Mouse (Mus musculus) T-helper 1 cell (primary cell): ENCODE data around the gene Armh3.

Experiments used
- in situ Hi-C: fragments of 300-600 bp; cut with MboI, MseI; formaldehyde crosslinking; loops from one replicate; pipeline ENCODE4 v1.15.1; 2025; ENCODE audit warnings: high pct_unique_total_duplicates

Armh3 gene

DNA sequence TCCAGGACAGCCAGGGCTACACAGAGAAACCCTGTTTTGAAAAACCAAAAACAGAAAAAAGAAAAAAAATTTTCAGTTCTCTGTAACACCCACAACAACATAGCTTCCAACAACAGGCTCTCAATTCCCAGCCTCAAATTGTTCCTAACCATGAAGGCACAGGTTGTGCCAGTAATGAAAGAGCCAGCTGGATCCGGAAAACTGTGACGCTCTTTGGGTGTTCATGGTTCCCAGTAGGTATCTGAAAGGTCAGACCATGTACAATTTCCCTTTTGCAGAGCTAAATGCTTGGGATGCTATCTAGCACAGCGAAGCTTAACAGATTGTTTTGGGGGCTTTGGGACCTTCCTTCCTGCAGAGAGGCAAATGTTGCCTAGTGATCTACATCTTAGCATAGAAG is 82.3 kb downstream of the Armh3 start:
- in situ Hi-C loops, result no loop called here

DNA sequence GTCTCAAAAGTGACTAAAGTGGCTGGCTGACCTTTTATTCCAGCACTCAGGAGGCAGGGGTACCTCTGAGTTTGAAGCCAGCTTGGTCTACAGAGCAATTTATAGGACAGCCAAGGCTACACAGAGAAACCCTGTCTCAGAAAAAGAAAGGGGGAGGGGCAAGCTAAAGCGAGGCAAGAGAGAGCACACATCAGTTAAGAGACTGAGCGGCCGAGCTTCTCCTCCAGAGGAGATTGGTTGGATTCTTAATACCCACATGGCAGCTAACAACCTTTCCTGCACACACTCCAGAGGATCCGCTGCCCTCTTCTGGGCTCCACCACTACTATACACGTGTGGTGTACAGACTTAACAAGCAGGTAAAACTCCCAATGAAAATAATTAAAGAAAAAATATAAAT is 85.3 kb downstream of the Armh3 start:
- in situ Hi-C loops, result loop anchor here (5.0 kb wide), 2 partner anchors 46 to 64 kb away; no protein-coding TSS in a partner anchor

DNA sequence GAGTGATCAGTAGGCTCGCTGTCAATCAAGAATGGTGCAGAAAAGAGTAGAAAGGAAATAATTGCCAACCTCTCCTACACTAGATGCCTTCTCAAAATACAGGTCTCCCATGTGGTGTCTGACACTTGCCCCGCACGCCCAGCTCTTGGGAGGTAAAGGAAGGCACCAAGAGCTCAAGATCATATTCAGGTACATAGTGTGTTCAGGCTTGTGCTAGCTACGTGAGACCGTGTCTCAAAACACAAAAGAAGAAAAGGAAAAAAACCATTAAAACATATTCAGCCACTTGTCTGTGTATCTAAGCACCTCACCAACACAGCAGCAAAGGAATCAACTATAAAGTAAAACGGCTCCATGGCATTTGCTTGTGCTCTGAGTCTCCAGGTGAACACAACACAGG is 85.9 kb downstream of the Armh3 start:
- in situ Hi-C loops, result loop anchor here (5.0 kb wide), 2 partner anchors 45 to 65 kb away; no protein-coding TSS in a partner anchor

DNA sequence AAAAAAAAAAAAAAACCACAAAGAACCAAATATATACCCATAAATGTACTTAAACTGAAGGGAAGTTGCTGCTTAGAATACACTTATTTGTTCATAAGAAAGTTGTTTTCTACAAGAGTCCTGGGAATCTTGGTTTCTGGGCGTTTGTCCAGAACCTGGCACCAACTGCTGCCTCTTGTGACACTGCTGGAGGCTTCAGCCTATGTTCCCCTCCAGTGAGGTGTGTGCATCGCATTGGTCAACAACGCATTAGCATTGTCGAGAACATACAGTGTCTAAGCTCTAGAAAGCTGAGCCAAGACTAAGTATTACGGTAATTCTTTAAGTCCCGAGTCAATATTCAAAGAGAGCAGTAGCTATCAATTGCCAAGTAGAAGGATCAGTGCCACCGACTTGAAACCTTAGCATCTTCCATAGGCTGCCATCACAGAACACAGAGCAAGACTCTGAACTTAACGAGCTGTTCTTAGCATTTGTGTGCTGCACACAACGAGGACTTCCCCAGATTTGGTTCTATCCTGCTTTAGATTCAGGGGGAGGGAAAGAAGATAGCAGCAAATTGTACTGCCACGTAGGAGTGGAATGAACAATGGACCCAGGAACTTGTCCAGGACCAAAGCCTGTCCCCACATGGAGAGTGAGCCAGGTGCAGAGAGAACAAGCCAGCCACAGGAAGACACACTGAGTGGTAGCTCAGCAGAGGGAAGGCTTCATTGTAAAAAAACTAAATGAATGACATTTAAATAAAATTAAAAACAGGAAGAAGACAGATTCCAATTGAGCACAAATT is 86.9 kb downstream of the Armh3 start:
- in situ Hi-C loops, result loop anchor here (5.0 kb wide), 2 partner anchors 44 to 66 kb away; no protein-coding TSS in a partner anchor

DNA sequence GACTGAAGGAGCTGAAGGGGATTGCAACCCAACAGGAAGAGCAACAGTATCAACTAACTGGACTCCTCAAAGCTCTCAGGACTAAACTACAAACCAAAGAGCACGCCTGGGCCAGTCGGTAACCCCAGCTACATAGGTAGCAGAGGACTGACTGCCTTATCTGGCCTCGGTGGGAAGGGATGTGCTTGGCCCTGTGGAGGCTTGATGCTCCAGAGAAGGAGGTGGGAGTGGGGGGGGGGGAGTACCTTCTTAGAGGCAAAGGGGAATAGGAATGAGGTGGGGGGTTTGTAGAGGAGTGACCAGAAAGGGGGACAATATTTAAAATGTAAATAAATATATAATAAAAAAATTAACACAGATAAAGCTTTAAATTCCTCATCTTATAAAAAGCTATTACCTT is 90.0 kb downstream of the Armh3 start:
- in situ Hi-C loops, result no loop called here

DNA sequence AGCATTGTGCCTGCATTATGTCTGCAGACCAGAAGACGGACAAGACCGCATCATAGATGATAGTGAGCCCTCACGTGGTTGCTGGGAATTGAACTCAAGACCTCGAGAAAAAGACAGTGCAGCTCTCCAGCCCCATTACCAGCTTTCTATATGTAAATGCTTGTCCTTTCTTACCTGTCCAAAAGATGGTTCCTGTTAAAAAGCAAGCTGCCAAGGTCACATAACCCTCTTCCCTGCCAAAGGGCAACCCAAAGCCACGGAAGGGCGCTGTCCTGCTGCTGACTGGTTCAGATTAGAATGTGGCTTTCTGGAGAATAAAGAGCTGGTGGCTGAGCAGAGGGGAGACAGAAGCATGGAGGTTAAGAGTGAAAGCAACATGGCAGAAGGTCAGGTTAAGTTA is 90.9 kb downstream of the Armh3 start:
- in situ Hi-C loops, result no loop called here

DNA sequence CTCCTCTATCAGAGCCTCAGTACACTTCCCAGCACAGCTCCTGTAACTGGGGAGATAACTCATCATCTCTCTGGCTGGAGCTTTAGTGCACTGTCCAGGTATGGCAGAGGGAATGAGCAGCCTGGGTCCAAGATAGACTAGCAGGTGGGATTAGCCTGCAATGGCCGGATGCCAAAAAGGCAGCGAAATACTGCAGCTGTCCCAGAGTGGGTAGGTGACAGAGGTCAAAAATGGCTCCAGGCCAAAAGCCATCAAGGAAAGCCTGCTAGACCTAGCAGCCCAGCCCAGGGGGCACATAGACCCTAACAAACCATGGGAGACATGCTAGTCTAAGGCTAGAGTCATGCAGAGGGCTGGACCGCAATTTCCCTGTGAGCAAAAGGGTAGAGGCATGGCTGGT is 94.4 kb downstream of the Armh3 start:
- in situ Hi-C loops, result no loop called here

DNA sequence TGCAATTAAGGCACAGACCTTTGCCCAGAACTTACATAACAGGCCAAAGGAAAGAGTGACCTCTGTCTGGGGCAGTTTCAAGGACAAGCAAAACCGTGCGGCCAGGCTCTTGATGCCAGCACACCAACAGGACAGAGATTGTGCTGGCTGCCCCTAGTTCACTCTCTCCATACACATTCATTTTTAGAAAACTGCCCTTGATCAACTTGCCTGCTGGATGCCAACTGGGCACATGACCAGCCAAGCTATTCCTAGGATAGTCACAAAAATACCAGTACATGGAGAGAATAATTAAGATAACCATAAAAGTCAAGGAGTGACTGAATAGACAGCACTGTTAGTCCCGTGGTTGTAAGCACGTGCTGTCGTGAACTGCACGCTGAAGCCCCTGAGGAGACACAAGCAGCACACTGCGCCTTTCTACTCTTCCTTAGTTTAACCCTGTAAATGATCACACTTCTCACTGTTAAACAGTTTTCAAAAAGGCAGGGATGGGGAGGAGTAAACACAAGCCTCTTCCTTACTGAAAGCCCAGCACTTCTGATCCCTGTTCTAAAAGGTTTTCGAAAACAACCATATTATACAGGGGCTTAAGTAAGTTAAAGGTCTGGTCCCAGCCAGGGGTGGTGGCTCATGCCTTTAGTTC is 95.8 kb downstream of the Armh3 start:
- in situ Hi-C loops, result no loop called here

DNA sequence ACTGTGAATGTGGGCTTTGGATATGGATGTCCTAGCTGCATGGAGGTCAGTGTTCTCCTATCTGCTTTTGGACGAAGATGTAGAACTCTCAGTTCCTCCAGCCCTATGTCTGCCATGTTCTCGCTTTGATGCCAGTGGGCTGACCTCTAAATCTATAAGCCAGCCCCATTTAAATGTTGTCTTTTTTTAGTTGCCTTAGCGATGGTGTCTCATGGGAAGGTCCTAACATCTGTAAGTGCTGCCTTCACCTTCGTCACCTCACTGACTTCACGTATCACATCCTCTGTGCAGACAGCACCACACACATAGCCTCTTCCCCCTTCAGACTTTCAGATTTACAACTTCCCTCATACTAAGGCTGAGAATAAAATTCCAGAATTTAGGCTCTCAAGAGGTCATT is 97.5 kb downstream of the Armh3 start:
- in situ Hi-C loops, result no loop called here

DNA sequence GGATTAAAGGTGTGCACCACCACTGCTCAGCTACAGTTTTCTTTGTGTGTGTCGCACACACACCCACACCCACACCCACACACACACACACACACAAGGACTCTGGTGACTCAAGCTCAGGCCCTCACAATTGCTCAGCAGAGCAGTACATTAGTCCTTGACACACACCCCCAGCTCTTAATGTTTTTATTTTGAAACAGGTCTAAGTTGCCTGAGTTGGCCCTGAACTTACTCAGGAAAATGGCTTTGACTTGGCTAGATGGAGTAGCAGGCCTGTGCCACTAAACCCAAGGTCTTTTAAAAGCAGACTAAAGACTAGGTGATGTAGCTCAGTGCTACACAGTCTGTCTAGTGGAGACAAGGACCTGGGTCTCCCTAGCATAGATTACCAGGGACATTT is 102.6 kb downstream of the Armh3 start:
- in situ Hi-C loops, result no loop called here

DNA sequence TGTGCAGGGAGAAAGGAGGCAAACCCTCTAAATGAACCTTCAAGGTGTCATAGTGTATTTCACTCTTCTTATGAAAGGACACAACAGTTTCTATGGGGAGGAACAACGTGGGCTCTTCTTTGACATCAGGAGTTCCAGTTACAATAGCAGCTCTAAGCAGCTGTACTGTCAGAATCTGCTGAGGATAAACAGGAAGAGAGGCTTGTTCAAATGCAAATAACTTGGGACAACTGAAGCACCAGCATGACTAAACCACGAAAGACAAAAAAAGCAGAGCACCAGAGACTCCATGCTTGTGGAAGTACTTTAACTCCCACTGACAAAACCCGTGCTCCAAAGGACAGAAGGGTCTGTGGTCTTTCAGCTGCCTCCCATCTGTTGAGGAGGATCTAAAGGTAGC is 116.2 kb downstream of the Armh3 start:
- in situ Hi-C loops, result no loop called here

DNA sequence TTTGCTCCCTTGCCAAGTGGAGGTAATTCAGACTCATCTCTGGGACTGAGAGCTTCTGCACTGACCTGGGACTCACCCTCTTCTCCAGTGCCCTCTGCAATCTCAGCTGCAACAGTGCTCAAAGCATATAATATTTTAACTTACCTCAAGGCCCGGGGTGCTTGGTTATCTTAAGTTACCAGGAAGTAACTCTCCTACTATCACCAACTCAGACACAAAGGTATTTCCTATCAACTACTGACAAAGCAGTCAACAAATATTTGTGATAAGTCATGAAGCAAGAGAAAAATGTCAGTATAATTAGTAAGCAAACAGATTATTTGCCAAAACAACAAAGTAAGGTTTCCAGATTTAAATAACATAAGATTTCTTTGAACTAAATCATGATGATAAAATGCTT is 125.0 kb downstream of the Armh3 start:
- in situ Hi-C loops, result loop anchor here (10.0 kb wide), 2 partner anchors 349 to 679 kb away; no protein-coding TSS in a partner anchor

DNA sequence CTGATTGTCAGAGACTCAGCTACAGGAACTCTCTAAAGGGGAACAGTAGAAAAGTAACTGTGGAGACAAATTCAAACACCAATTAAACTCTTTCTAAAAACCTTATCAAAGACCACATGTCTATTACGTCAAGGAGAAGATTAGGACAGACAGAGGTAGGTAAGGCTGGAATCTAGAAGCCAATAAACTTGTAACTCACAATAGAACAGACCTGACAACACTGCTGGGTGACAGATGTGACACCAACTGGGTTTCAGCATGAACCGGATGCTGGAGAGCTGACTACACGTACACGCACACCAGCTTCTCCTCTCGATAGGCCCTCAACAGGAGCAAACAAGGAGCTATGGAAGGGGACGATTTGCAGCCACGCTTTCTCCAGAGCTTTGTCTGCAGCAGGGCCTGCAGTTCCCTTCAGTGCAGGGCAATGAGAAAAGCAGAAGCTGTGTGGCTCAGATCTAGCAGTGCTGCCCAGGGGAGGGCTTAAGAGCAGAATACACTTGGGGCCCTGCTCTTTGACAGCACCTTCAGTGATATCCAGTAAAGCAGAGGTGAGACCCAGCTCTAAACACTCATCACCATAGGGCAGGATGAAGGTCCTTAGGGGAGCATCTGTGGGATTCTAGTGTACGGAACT is 142.9 kb downstream of the Armh3 start:
- in situ Hi-C loops, result no loop called here

DNA sequence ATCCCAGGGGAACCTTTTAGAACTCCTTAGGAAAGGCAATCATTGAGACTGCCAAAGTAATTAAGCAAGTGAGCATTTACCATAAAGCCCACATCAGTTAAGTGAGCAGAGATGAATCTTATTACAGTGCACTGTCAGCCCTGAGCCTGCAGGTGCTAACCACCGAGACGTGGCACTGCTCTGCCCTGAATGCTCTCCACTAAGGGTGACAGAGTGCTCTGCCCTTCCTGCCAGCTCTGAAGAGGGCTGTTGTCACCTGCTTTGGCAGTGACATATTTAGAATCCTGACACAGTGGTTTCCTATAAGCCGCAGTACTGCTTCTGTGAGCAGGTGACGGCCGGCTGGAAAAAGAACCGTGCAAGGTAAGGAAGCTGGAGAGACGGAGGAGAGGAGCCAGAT is 143.8 kb downstream of the Armh3 start:
- in situ Hi-C loops, result no loop called here

DNA sequence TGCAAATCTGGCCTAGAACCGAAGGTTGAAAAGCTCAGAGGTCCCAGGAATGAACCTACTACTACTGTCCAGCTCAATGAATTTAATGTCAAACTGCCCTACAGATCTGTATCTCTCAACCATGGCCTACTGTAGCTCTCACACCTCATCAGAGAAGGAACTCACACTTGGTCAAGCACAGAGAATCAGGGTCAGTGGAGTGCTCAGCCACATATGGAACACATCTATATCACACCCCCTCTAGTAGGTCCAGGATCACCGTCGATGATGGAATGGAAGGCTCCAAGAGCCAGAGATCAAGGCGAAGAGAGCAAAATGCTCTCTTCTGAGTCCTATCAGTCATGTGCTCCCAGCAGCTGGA is 150.6 kb downstream of the Armh3 start:
- in situ Hi-C loops, result no loop called here

DNA sequence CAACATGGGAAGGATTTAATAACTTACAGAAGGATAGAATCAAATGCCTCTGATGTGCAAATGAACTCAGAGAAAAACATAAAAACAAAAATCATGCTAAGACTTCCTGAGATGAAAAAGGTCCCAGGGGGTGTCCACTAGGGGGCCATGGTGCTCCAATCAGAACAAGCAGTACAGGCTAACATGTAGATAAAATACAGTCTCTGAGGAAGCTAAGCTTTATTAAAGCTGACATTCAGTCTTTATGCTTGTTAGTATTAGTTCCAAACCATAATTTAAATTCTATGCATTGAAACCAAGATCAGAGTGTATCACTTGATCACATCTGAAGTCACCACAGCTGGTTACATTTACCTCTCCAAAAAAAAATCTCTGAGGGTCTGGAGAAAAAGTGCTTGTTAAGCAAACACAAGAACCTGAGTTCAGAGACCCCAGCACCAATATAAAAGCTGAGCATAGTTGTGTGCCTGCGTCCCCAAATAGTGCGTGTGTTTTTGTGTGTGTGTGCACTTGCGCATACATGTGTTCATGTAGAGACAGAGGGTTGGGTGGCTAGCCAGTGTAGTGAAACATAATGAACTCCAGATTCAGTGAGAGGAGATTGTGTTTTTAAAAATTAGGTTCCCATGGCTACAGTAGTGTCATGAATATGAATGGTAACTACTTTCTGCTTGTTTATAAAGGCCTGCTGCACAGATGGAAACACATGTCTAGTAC is 151.1 kb downstream of the Armh3 start:
- in situ Hi-C loops, result no loop called here

DNA sequence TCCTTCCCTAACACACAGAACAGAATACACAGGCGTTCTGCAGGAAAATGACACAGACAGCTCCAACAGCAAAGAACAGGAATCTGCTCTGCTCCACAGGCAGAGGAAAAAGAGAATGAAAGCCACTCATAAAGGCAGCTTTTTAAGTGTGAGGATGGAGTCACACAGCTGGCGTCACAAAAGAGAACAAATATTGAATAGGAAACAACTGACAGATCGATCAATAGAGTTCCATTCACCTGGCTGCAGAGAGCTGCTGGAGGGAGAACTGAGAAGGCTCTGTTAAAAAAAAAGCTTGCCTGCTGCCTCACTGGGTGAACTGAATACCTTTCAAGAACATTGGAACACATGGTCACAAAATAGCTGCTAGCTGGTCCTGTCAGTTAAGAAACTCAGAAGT is 154.1 kb downstream of the Armh3 start:
- in situ Hi-C loops, result no loop called here

DNA sequence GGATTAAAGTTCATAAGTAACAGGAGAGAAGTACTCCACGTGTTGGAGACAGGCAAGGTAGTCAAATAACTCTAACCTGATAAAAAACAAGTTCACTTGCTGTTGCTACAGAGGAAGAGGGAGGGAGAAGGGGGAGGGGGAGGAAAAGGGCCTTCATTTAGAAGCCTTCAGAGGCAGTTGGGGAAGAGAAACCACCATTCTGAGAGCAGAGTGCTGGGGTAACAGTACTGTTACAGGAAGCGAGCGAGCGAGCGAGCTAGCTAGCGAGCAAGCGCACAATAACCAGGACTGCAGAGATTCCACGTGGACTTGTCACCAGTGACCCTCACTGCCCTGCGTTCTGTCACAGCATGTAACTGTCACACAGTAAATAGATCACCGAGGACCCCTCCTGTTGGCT is 154.9 kb downstream of the Armh3 start:
- in situ Hi-C loops, result no loop called here

DNA sequence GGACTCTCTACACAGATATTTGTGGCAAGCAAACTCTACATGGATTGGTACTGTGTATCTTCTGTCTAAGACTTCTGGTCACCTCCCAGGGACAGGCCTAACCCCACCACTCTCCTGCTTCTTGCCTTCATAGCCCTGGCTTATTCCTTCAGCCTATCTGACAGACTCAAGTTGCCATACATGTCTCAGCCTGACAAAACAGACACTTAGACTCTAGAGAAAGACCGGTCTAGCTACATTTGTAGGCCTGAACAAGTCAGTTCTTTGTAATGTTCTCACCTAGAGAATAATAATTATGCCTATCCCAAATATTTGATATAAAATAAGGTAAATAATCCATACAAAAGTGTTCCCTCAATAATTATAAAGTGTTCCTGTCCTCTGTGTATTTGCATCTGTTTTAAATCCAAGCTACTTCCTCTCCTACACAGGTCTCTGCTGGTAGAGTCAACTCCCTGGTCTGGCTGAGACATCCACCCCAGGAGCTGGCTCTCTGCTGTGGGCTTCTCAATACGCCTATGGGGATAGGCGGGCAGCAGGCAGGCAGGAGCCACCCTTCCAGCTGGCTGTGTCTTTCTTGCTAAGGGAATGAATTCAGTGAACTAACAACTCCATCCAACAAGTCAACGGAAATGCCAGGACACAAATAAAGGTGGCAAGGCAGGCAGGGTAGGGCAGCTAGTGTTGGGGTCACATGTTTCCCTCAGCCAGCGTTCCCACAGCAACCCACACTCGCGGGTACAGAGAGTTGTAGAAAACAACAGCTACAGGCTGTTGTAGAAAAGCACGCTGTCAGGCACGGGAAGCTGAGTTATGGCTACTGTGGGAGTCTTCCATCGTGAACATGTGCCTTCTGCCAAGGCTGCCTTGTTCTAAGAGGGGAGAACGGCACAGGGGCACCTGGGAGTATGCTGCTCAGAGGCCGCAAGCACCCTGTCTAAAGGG is 161.0 kb downstream of the Armh3 start:
- in situ Hi-C loops, result no loop called here

DNA sequence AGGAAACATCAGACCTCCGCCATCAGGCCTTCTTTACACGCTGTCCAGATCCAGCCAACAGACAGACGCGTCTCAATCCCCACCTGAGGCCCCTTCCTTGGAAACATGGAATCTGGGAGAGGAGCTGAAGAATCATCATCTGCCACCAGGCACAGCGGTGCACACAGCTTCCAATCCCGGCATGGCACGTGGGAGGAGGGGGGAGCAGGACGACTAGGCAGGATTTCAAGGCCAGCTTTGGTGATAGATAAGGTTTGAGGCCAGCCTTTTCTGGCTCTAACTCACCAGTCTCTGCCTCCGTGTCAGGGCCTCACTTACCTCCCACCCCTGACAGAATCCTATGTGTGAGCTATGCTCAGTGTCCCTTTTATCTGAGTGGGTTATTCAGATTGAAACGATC is 162.8 kb downstream of the Armh3 start:
- in situ Hi-C loops, result no loop called here

DNA sequence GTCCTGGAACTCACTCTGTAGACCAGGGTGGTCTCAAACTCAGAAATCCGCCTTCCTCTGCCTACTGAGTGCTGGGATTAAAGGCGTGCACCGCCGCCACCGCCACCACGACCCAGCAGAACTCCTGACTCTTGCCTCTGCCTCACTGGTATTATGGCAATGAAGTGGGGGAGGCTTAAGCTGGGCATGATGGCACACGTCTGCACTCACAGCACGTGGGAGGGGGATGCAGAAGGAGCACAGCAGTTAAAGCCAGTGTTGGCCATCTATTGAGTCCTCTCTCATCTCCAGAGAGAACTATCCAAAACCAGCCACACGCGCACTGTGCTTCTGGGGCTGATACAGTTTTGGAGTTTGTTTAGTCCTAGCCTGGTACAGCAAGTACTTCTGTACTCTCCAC is 164.6 kb downstream of the Armh3 start:
- in situ Hi-C loops, result no loop called here
